Mouse (Mus musculus) heart, adult 2 months (tissue): ENCODE data around the gene Galnt4.

Experiments
- CTCF ChIP-seq: fragments of 200-600 bp; IDR thresholded peaks from 2 replicates; pipeline ENCODE4 v1.8.1; 2022; ENCODE audit warnings: antibody characterized with exemption, mild to moderate bottlenecking, moderate library complexity
- POLR2A ChIP-seq: fragments of 200-500 bp; IDR thresholded peaks from 2 replicates; pipeline ENCODE4 v1.6.1; 2011; ENCODE audit warnings: mild to moderate bottlenecking, low read depth, low read length, control low read depth; ENCODE audit not compliant: insufficient read depth

DNA sequence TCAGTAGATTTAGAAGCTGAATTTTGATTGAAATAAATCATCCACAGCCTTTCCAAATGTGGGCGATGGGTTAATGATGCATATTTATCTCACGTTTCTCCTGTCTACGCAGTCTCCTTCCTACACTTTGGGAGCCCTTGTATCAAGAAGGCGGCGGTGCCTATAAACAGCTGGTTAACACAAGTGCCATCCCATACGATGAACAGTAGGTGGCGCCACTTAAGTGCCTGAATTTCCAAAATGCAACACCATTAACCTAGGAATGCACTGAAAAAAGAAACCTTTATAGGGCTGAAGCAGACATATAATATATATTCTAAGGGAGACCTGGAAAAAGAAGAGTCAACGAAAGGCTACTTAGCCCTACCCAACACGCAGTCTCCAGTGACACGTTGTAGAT lies 10.6 kb upstream of the Galnt4 start:
- TF ChIP-seq CTCF (peak; percentile 95), POLR2A (no peak)
